Mouse (Mus musculus) adrenal gland, postnatal 25 days (tissue): ENCODE data around the gene Bicc1. TPM values are rescaled to one million over a fixed set of nuclear protein-coding genes. Genes with fewer than 3 reads are reported as not detected.
A peak's percentile ranks its signal among the peaks of the same experiment; 100 is the strongest.

Experiments used
- DNase-seq: peaks from one replicate; pipeline ENCODE4 v3.0.0; 2021; ENCODE audit warnings: mixed read lengths
- long read RNA-seq: library from polyadenylated mRNA; stranded (forward); transcript quantifications from one replicate; pipeline ENCODE4 v2.0.0, GENCODE M21; 2021
- total RNA-seq: library from RNA; stranded (reverse); gene quantifications from 2 replicates; pipeline ENCODE4 v1.2.3, GENCODE M21; 2021

Bicc1 gene
- 13.1 and 14.0 TPM in 2 replicates for total RNA-seq
- long read RNA-seq, full-length matches to known transcripts: 3 of 11 reads
- long read RNA-seq, partial matches to known transcripts: 6 of 11 reads
- long read RNA-seq, other reads (novel, unspliced or antisense): 2 of 11 reads

DNA sequence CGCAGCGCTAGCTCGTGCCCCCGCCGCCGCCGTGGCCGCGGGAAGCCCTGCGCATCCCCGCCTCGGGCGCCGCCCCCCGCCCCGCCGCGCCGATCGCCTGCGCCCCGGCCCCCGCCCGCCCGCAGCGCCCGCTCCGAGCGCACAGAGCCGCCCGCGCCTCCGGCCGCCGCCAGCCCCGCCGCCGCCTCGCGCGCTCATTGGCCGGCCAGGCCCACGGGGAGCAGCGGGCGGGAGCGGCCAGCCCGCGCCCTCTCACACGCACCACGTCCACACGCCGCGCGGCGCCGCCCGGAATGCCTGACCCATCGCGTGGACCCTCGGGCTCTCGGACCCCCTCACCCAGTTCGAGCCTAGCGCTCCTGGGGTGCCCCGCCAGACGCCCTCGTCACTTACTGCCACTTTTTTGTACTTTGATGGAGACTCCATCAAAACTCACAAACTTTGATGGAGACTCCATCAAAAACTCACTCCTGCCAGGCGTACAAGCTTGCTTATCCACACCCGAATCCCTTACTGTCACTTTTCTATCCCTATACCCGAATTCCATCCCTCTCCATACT is at the start of gene Bicc1:
Gene Bicc1 (minus strand): TSS at position 25 of the 560 bp plus-strand sequence.
- DNase-seq: peak; percentile 72

- DNase-seq: no peak
Measured at GRCm38 (mm10) chr10:71201512-71201911, 42.0 kb upstream of the Bicc1 start.

DNA sequence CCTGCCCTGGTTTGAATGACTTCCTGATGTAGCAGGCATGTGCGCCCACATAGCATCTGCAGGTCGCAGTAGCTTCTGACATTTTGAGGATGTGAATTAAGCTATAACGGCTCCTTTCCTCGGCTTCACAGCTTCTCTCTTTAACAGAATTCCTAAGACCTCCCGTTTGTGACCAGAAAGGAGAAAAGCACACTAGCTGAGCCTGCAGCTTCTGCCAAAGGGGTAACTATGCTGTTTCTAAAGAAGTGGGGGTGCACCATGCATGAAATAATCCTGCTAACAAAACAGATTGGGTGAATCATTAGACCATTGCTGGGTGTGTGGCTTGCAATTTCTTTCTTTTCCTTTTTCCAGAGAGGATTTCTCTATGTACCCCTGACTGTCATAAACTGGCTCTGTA is 41.5 kb upstream of the Bicc1 start:
- DNase-seq: no peak

DNA sequence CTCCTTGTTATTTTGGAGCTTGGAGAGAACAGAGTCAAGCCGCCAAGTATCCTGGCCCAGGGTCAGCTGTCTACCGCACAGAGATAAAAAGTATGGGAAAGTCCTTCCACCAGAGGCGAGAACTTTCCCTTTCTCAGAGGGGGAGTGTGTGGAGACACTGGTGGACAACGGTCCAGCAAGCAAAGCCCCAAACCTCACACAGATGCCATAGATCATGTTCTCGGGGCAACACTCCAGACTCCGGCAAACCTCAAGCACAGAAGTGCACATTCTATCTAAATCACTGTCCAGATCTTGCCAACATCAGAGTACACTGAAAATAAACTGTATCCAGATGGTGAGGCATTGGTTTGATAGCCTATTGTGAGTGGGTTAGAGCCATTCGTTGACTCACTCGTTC is 39.2 kb upstream of the Bicc1 start:
- no peak for DNase-seq

DNA sequence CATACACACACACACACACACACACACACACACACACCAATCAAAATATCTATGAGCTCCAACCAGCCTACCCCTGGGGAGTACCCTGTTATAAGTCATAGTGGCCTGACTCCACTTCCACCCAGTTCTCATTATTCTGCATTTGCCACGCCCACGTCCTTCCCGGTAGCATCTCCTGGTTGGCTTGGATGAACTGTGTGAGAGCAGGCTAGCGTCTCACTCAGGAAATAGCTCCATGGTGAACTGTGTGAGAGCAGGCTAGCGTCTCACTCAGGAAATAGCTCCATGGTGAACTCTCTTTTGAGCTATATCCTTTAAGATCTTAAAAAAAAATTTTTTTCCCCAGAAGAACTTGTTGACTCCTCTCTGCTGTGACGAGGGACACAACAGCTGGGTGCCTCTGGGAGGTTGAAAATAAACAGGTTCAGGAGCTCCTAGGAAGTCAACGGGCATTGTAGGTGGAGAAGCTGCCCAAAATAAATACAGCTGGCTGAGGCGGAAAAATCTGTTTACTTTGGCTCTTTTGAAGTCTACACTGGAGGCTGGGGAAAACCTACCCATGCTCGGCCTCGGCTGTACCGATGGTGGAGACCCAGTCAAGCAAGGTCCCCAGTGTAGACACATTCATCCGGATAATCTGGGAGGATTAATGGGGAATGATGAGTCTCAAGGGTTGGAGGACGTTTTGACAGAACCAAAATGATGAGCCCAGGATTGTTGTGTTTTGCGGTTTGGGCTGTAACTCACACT is 37.7 kb upstream of the Bicc1 start:
- DNase-seq: no peak

GRCm38 (mm10) chr10:71195501-71195900 is 36.0 kb upstream of the Bicc1 start:
- DNase-seq: no peak

GRCm38 (mm10) chr10:71194713-71195112 is 35.2 kb upstream of the Bicc1 start:
- no peak for DNase-seq

DNA sequence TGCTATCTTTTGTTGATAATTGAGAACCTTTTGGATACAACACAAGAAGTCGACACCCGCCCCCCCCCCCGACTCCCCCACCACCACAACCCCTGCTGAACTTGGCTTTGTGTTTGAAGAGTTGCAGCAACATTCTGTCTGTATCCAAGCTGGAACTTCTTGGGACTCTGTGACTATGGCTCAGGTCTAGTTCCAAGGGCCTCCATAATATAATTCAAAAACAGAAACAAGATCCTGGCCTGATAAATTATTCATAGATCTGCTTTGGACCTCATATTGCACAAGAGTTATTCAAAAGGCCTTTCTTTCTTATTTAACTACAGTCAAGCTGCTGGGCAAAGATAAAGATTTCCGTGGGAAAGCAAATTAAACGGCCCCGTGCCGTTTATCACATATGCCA is 33.8 kb upstream of the Bicc1 start:
- no peak for DNase-seq

DNA sequence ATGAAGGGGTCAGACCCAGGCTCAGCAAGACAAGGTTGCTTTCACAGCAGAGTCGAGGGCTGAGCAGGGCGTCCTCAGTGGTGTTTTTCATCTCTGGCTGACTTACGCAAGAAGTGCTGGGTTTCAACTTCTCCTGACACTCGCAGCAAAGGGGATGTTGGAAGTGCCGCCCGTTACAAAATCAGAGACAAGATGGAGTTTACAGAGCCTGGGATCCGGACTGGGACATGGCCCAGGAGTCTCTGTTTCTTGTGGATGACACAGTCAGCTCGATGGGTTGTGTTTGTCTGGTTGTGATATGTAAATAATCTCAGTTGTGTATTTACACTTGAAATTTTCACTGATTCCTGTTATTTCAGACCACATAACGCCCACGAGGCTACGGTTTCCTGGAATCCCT is 33.4 kb upstream of the Bicc1 start:
- DNase-seq: no peak

GRCm38 (mm10) chr10:71188681-71189080 is 29.2 kb upstream of the Bicc1 start:
- DNase-seq: no peak

DNA sequence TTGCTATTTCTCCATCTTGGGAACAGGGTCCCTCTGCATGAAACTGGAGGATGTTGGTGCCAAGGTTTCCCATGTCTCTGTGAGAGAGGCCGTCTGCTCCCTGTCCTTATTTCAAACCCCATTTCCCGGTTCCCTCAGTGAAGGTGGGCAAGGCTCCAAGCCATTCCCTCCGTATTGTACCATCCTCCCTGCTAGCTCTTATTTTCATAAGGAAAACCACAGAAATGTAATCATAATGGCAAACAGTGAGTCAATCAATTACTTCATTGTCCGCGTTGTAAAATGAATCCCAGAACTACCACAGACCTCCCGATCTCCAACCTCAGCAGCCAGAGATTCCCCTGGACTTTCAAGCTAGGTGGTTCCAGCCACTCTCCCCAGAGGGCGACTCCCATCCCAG is 25.6 kb upstream of the Bicc1 start:
- no peak for DNase-seq

DNA sequence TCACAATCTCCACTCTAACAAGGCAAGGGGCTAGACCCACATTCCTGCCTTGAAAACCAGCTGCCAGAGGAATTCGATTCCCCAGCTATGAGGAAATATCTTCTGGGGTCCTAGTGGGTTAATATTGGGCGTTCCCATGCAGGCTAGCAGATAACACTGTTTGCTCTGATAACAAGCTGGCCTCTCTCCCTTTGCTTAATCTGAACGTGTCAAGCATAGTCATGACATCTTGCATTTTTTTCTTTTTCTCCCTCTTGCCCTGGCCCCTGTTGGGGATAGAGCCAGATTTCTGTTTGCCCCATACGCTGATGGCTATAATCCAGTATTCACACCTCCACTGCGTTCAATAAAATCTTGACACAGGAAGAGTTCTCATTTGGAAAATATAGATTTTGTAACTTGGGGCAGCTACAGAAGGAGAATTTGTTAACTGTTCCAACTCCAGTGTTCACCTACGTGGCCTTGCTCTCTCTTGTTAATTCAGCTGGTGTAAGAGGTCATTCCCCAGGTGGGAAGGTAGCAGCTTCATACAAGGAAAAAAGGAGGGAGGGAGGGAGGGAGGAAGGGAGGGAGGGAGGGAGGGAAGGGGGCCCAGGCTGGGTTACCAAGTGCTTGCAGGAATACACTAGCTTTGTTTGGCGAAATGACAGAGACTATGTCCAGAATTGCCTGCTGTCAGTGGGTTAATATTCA is 24.0 kb upstream of the Bicc1 start:
- DNase-seq: no peak

- no peak for DNase-seq
Measured at GRCm38 (mm10) chr10:71181931-71182330, 22.4 kb upstream of the Bicc1 start.

GRCm38 (mm10) chr10:71181091-71181490 is 21.6 kb upstream of the Bicc1 start:
- no peak for DNase-seq

DNA sequence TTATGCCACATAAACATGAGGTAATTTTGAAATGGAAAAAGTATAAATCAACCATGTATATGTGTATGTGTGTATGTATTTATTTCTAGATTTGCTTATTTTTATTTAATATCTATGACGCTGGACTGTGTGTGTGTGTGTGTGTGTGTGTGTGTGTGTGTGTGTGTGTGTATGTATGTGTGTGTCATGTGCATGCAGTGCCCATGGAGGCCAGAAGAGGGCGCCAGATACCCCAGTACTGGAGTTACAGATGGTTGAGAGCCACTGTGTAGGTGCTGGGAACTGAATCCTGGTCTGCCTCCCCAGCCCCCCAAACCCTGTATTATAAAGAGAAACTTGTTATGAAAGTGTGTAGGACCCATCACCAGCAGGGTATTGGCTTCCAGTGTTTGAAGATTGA is 20.6 kb upstream of the Bicc1 start:
- no peak for DNase-seq

DNA sequence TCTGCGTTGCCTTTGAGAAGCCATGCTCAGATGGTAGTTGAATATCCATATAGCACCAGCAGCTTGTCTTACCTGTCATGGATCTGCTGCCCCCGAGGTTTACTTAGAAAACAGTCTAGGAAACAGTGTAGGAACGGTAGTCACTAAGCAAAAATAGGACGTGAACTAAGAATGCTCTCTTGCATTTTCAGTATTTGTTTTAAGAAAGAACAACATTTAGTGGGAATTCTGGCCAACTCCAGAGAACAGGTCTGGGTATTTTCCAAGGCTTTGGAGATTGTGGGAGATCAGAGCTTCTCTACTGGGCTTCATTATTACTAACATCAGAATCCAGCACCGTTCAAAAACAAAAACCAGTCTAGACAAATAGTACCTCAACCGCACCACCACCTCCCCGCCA is 17.7 kb upstream of the Bicc1 start:
- DNase-seq: no peak

DNA sequence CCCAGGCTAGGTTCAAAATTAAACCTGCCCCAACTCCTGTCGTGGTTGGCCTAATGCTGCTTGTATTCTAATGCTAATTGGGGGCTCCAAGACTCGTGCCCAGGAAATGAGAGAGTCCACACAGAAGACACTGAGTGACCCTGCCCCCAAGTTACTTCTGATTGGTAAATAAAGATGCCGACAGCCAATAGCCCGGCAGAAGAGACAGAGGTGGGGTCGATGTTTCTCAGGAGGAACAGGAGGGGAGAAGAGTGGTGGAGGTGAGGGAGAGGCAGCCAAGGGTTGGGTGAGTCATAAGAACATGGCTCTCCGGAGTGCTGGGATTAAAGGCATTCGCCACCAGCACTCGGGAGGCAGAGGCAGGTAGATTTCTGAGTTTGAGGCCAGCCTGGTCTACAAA is 16.8 kb upstream of the Bicc1 start:
- no peak for DNase-seq

DNA sequence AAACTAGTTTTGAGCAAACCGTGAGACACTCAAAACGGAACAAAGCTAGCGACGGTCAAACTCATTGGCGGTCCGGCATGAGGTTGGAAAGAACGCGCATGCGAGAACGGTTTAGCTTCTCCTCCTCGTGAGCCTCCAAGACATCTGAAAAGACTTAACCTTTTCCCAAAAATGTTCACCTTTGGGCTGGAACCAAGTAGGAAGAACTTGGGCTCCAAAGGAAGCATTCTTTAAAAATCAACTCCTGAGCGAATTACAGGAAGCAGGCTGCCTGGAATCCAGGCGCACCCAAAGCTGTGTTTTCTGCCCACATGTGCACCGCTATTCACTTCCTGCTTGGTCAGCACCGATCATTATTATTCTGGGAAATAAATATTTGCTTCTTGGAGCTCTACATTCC is 15.8 kb upstream of the Bicc1 start:
- DNase-seq: no peak

DNA sequence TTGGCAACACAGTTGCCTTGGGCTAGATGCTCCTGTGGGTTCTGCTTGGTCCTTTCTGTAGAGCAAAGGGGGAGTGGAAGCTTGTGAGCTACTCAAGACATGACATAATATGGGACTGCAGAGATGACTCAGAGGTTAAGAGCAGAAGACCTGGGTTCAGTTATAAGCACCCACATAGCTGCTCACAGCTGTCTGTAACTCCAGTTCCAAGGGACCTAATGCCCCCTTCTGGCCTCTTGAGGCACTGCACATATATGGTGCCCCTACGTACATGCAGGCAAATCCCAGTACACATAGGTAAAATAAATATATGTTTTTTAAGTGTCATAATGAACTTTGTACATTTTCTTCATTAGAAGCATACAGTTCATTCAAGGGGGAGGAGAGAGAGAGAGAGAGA is 11.9 kb upstream of the Bicc1 start:
- DNase-seq: no peak

GRCm38 (mm10) chr10:71170771-71171170 is 11.3 kb upstream of the Bicc1 start:
- DNase-seq: no peak

- no peak for DNase-seq
Measured at GRCm38 (mm10) chr10:71169811-71170210, 10.3 kb upstream of the Bicc1 start.

- no peak for DNase-seq
Measured at GRCm38 (mm10) chr10:71169171-71169570, 9.7 kb upstream of the Bicc1 start.

GRCm38 (mm10) chr10:71160449-71160848 is 949 bp upstream of the Bicc1 start:
- no peak for DNase-seq
